Mouse (Mus musculus): Measurements from ENCODE around the gene Foxd3.

The Foxd3 gene

DNA sequence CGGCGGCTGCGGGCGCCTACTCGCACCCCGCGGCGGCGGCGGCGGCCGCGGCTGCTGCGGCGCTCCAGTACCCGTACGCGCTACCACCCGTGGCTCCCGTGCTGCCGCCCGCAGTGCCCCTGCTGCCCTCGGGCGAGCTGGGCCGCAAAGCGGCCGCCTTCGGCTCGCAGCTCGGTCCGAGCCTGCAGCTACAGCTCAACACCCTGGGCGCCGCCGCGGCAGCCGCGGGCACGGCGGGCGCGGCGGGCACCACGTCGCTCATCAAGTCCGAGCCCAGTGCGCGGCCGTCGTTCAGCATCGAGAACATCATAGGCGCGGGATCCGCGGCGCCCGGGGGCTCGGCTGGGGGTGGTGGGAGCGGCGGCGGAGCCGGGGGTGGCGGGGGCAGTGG, 1.3 kb downstream of the Foxd3 start:
- no peak for DNase-seq (ENCODE audit: low spot score in 2 of 2)

DNA sequence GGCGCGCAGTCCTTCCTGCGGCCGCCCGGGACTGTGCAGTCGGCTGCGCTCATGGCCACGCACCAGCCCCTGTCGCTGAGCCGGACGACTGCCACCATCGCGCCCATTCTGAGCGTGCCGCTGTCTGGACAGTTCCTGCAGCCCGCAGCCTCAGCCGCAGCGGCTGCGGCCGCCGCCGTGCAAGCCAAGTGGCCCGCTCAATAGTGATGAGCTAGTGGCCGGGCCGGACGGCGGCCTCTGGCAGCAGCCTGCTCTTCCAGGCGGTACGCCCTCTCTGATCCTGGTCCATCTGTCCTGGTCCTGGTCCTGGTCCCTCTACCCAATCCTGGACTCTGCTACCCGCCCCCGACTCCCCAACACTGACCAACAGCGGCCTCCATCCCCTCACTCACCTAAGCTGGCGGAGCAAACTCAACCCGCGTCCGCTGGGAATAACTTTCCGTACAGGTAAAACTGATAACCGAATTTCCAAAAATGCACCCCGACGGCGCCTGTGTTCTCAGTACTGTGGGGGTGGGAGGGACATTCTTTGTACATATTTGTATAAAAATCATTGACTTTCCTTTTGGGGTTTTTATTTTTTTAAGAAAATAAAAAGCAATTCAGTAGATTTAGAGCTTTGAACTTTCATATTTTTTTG, 1.9 kb downstream of the Foxd3 start:
- no peak for DNase-seq (ENCODE audit: low spot score in 2 of 2)

DNA sequence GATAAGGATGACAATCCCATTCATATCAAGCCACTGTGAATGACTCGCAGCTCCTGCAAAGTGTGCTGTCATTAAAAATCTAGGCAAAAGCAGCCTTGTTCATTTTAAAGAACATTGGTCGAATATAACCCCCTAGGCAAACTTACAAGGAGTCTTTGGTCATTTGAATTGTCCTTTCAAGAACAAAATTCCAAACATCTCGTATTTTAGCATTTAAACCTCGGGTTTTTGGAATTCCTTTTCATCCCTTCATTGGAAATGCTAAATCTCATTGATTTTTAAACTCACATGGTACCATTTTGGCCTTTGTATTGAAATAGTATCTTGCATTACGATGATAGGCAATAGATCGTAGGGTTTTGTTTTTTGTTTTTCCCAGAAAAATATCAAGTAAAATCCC, 2.8 kb downstream of the Foxd3 start:
- DNase-seq (ENCODE audit: low spot score in 2 of 2), result no peak

DNA sequence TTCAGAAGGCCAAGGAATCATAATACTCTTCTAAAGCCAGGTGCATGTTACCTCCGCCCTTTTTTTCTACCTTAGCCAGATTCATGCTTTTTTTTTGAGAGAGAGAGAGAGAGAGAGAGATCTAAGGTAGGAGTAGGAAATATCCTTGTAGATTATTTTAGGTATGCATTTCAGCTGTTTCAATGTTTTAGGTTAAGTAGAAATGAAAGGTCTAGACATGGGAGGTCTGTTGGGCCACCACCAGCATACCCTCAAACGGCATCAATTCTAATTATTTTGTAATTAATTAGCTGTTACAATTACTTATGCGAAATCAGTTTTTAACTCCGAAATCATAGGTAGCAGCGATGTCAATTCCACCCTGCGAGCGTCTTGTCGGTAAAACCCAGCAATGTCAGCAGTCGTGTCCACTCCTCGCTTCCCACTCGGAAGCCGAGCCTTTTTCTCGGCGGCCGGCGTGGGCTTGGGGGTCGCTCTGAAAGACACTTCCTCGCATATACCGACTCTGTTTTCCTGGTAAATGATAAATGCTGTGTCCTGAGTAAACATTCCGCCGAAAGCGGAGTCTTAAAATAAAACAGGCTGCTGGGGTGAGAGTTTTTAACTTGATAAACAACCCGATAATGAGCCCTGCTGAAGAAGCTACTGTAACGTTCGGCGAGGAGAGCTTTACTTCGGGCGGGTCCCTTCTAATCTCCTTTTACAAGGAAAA, 3.4 kb downstream of the Foxd3 start:
- peak in 1 of 2 experiments; percentile 14 for DNase-seq (ENCODE audit: low spot score in 2 of 2)

DNA sequence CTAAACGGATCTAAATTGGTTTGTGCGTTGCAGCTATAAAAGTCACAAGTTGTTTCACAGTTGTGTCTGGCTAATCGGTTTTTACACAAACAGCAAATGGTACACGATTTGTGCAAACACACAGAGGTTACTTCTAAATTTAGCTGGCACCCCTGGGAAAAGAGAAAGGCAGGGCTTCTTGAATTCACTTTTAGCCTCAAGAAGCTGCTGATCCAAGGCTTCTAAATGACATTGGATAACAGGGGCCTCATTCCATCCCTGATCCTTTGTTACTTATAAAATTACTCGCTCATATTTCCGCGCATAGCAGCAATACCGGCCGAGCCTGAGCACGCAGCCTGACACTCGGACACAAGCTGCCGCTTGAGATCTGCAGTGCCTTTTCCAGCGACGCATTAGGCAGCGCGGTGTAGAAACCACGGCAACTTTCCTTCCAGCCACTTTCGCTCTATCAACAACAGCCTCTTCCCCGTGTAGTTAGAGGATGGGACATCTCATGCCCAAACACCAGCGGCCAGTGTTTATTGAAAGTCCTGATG, 4.0 kb downstream of the Foxd3 start:
- DNase-seq (ENCODE audit: low spot score in 2 of 2), result peak in 1 of 2 experiments; percentile 31

DNA sequence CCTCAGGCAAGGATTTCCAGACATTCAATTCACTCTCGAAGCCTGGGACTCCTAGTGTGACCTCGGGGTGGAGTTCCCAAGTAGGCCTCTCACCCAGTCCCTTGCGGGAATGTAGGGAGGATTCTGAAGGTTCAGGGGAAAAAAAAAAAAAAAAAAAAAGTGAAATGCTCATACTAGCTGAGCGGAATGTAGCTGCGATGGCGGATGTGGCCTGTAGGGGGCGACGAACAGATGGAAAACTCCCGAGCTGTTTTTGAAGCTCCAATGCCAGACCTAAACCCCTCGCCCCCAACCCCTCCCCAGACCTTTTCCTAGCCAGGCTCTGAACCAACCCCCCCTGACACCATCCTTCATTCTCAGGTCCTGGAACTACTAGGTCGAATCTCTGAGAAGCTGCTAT, 4.9 kb downstream of the Foxd3 start:
- peak in 1 of 2 experiments; percentile 30 for DNase-seq (ENCODE audit: low spot score in 2 of 2)

DNA sequence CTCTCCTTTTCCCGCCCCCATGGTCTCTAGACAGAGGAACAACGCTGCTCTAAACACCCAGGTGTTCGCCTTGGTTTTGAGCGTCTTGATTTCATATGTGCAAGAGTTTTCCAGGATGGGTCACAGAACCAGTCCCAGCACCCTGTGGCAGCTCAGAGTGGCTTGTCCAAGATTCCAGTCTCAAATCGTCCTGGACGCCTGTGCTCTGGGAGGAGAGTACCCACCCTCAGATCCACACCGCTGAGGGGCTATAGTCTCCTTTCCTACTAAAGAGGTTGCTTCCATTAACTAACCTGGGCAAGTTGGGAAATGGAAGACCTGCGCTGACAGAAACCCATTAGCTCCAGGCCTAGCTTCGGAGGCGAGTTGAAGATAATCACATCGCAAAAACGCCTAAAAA, 5.9 kb downstream of the Foxd3 start:
- no peak for DNase-seq (ENCODE audit: low spot score in 2 of 2)

DNA sequence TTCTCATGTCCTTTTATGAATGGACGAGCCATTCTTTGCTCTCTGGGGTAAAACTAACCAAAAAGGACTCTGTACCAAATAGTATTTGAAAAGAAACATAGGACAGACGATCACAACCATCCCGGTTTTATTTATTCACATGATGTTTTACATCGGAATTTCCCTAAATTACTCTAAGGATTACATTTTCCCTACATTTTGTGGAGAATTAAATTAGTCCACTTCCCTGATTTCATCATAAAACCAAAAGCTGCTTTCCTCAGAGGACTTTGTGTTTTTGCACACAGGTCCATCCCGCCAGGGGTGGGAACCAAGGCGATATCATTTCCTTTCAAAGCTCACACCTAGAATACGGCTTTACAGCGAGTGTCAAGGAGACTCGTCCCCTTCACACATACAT, 6.3 kb downstream of the Foxd3 start:
- DNase-seq (ENCODE audit: low spot score in 2 of 2), result no peak

DNA sequence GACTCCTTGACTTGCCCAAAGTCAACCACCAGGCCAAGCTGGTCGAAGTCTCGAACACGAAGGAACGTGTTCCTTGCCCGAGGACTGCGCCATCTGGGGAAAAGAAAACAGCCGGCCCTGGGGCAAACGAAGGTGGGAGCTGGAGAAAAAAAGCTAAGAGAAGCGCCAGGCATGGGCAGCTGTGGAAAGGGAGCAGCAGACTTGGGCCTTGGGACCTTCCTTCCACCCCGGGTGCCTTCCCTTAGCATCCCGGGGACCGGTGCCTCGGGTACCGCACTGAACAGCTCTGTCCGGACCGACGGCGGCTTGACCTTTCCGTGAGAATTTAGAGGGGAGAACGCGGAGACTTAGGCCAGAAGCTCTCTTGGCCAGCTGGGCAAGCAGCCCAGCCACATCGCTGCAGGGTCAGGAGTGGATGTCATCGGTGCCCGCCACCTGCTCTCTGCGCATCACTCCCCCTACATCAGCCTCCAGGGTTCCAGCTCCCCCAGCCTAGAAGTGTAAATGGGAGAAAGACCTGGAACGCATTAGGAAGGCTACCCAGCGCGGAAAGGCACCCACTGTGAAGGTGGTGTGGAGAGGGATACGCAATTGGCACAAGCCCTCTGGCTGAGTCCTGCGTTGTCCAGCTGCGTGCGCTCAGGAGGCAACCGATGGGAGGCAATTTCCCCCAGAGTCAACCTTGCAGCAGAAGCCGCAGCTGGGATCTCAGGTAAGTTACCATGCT, 6.9 kb downstream of the Foxd3 start:
- no peak for DNase-seq (ENCODE audit: low spot score in 2 of 2)

DNA sequence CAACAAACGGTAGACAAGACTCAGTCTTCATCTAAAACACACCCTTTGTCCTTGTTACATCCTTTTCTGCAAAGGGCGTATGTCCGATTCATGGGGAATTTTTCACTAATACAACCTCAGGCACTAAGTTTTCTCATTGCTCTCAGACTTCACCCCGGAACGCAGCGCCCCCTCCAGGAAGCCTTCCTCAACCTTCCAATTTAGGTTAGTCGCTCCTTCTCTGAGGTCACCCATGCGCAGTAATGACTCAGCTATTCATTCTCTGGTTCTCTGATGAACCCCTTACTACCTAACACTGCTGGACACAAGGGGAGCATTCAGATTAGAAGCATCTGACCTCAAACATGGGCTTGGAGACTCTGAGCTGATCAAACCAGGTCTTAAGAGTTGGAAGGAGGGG, 7.6 kb downstream of the Foxd3 start:
- DNase-seq (ENCODE audit: low spot score in 2 of 2), result no peak

DNA sequence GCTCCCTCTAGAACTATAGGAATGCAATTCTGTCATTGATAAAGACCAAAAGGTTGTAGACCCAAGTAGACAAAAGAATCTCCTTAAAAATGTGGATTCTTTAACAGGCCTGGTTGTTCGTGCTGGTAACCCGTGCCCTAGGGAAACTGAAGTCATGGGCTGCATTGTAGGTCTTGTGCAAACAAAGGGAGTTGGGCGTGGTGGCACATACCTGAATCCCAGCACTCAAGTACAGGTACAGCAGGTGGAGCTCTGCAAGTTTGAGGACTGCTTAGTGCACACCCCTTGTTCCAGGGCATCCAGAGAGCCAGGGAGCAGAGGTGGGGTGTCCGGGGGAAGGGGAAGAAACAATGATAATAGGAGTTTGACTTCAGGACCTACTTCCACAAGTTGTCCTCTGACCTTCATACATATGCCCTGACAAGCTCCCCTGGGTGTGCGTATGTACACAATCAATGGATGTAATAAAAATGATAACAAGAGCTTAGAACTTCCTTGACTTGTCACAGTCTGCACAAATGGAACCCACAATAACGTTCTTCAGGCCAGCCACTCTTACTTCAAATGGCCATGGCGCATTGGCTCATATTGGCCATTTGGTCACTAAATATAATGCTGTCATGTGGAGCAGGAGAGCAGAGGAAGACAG, 14.2 kb downstream of the Foxd3 start:
- no peak for DNase-seq (ENCODE audit: low spot score in 2 of 2)

DNA sequence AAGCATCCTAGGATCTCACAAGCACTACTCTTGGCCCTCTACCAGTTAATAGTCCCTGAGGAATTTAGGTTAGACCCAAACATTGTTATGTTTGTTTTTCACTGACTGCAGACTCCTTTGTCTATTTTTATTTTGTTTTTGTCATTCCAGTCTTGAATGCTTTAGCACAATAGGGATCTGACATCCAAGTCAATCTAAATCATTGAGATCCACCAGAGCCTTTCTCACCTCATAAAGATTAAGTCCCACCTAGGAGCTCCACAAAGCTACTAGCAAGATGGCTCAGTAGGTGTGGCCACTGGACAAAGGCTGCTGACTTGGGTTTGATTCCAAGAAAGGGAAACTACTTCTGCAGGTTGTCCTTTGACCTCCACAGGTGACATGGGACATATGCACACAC, 19.1 kb downstream of the Foxd3 start:
- DNase-seq (ENCODE audit: low spot score in 2 of 2), result no peak

DNA sequence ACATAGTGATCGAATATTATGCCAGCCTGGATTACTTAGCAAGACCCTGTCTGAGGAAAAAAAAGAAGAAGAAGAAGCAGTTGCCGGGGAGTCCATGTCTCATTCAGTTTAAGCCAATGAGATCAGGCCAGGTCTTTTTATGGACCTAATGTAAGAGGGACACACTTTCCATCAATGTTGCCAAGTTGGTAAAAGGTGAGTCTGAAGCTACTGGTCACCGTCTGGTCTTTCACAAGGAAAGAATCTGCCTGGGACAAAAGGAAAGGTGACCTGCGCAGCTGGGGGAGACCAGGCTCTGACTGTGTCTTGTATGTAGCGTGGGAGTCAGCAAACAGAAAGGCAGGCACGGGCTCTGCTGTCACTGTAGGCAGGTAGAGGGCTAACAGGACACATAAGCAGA, 27.8 kb downstream of the Foxd3 start:
- DNase-seq (ENCODE audit: low spot score in 2 of 2), result no peak

DNA sequence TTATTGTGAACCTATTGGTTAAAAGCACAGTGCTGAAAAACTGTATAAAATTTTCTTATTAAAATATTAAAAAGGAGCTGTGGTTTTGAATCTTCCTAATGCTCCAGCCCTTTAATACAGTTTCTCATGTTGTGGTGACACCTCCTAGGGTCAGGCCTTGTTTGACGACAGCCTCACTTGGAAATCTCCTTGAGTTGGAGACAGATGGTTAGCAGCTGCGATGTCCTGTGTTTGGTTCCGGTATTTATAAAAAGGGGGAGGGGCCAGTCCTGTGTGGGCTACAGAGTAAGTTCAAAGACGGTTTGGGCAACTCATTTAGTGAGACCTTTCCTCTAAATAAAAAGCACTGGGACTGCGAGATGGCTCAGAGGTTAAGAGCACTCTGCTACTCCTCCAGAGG, 30.2 kb downstream of the Foxd3 start:
- no peak for DNase-seq (ENCODE audit: low spot score in 2 of 2)
